Mouse (Mus musculus): ENCODE data around the gene Ctnnb1. TPM values are rescaled to one million over a fixed set of nuclear protein-coding genes. Genes with fewer than 3 reads are reported as not detected.
"Not testable (repeated sequence)": the region's sequence is repeated elsewhere in the genome, so short reads cannot be mapped to it uniquely, and the experiment has no call there.

Gene Ctnnb1
- total and polyA plus RNA-seq, 2 experiments from 2014 or later: 214 to 857 TPM

DNA sequence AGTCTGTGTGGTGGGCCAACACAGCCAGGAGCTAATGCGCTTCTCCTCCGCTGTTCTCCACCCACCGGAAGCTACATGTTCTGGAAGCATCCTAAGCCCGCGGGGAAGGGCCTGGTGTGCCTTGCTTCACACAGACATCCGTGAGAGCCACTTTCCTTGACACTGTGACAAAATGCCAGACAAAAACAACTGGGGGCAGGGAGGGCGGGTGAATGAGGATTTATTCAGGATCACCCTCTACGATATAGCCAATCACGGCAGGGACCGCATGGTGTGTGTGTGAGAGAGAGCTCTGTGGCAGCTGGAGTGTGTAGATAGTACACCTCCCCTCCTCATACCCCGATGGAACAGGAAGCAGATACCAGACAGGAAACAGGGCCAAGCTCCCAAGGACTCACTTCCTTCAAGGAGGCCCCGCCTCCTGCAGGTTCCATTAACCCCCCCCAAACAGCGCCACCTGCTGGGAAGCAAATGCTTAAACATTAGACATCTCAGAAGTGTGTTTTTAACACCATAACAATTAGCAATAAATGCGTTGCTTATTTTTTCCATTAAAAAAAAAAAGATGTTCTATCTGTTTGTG, 14.0 kb upstream of the Ctnnb1 start:
- H3K4me1 ChIP-seq (ENCODE audit: control insufficient read depth, insufficient read depth): no peaks in the 10 kb centered on the region
- no peak overlapping the region for H3K4me2 ChIP-seq (ENCODE audit: low read depth, low read length)
- H3K27me3 ChIP-seq (ENCODE audit: control insufficient read depth, insufficient read depth, low read length): no peaks in the 10 kb centered on the region
- no peaks in the 10 kb centered on the region for H3K36me3 ChIP-seq (replicated peaks; ENCODE audit: control insufficient read depth, insufficient read depth, low read length)
- H3K9me3 ChIP-seq (replicated peaks; ENCODE audit: control insufficient read depth, low read length): no peaks in the 10 kb centered on the region
- TF ChIP-seq EP300 (IDR thresholded peaks at IDR 0.05; ENCODE audit: low read depth) (no peak), CTCF (IDR thresholded peaks at IDR 0.05; ENCODE audit: low read depth) (peak; percentile 53)
- 69% methylated on average over 14 of the region's 14 CpGs for WGBS
- peak; percentile 67 for DNase-seq (ENCODE audit: low spot score)
- peak overlapping the region; percentile 73 for H3K27ac ChIP-seq (ENCODE audit: low read depth)
- no peak overlapping the region for H3K4me3 ChIP-seq (ENCODE audit: low read depth, low read length)
- ATAC-seq (ENCODE audit: insufficient read depth, low read depth): peak; percentile 86
- no peak overlapping the region for H3K9ac ChIP-seq (replicated peaks; ENCODE audit: low read depth, low read length)

GRCm38 (mm10) chr9:120917619-120918018, 11.4 kb upstream of the Ctnnb1 start:
- not testable (repeated sequence) for H3K9ac ChIP-seq (replicated peaks; ENCODE audit: low read depth, low read length); H3K27me3 ChIP-seq (ENCODE audit: control insufficient read depth, insufficient read depth, low read length); H3K4me2 ChIP-seq (ENCODE audit: low read depth, low read length)

GRCm38 (mm10) chr9:120918211-120918610, 10.8 kb upstream of the Ctnnb1 start:
- no peak for TF ChIP-seq CTCF (IDR thresholded peaks at IDR 0.05; ENCODE audit: low read depth)
- TF ChIP-seq EP300 (IDR thresholded peaks at IDR 0.05; ENCODE audit: low read depth): no peak
- H3K27ac ChIP-seq (ENCODE audit: low read depth): no peak overlapping the region
- DNase-seq (ENCODE audit: low spot score) (no peak), ATAC-seq (ENCODE audit: insufficient read depth, low read depth) (no peak)
- WGBS: 81% methylated on average over 5 of the region's 5 CpGs
- no peak overlapping the region for H3K9ac ChIP-seq (replicated peaks; ENCODE audit: low read depth, low read length)
- no peaks in the 10 kb centered on the region for H3K4me1 ChIP-seq (ENCODE audit: control insufficient read depth, insufficient read depth)
- H3K27me3 ChIP-seq (ENCODE audit: control insufficient read depth, insufficient read depth, low read length): no peaks in the 10 kb centered on the region
- H3K4me3 ChIP-seq (ENCODE audit: low read depth, low read length): no peak overlapping the region
- H3K4me2 ChIP-seq (ENCODE audit: low read depth, low read length): no peak overlapping the region
- no peaks in the 10 kb centered on the region for H3K9me3 ChIP-seq (replicated peaks; ENCODE audit: control insufficient read depth, low read length)
- no peaks in the 10 kb centered on the region for H3K36me3 ChIP-seq (replicated peaks; ENCODE audit: control insufficient read depth, insufficient read depth, low read length)

More at GRCm38 (mm10) chr9:120917619-120918018, 11.4 kb upstream of the Ctnnb1 start:
- not testable (repeated sequence) for ATAC-seq (ENCODE audit: insufficient read depth, low read depth); H3K27ac ChIP-seq (ENCODE audit: low read depth); H3K4me1 ChIP-seq (ENCODE audit: control insufficient read depth, insufficient read depth); H3K9me3 ChIP-seq (replicated peaks; ENCODE audit: control insufficient read depth, low read length); H3K4me3 ChIP-seq (ENCODE audit: low read depth, low read length); H3K36me3 ChIP-seq (replicated peaks; ENCODE audit: control insufficient read depth, insufficient read depth, low read length); DNase-seq (ENCODE audit: low spot score)
- WGBS: 95% methylated on average over 2 of the region's 2 CpGs

DNA sequence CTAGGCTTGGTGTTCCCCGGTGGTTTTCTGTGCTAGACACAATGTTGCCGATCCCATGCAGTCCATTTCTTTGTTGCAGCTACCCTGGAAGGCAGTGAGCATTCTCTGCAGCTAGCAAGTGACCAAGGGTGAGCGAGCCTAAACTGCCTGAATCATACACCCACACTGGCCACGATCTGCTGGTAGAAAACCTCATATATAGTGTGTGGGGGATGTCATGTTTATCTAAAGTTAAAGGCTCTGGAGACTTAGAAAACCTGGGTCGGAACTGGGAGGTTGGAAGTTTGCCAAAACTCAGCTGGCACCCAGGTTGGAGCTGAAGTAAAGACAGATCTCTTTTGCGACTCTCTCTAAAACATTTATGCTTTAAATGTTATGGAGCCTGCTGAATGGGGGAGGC, 10.4 kb upstream of the Ctnnb1 start:
- Histone ChIP-seq H3K4me1 (ENCODE audit: control insufficient read depth, insufficient read depth) (no peaks in the 10 kb centered on the region), H3K27ac (ENCODE audit: low read depth) (no peak overlapping the region), H3K4me3 (ENCODE audit: low read depth, low read length) (no peak overlapping the region), H3K9me3 (replicated peaks; ENCODE audit: control insufficient read depth, low read length) (no peaks in the 10 kb centered on the region), H3K9ac (replicated peaks; ENCODE audit: low read depth, low read length) (no peak overlapping the region), H3K27me3 (ENCODE audit: control insufficient read depth, insufficient read depth, low read length) (no peaks in the 10 kb centered on the region), H3K36me3 (replicated peaks; ENCODE audit: control insufficient read depth, insufficient read depth, low read length) (no peaks in the 10 kb centered on the region), H3K4me2 (ENCODE audit: low read depth, low read length) (no peak overlapping the region)
- TF ChIP-seq CTCF (IDR thresholded peaks at IDR 0.05; ENCODE audit: low read depth) (no peak), EP300 (IDR thresholded peaks at IDR 0.05; ENCODE audit: low read depth) (no peak)
- DNase-seq (ENCODE audit: low spot score) (no peak), ATAC-seq (ENCODE audit: insufficient read depth, low read depth) (no peak)
- WGBS: 28% methylated on average over 6 of the region's 6 CpGs

GRCm38 (mm10) chr9:120919130-120919529, 9.9 kb upstream of the Ctnnb1 start:
- no peak overlapping the region for H3K9ac ChIP-seq (replicated peaks; ENCODE audit: low read depth, low read length)
- 71% methylated on average over 5 of the region's 5 CpGs for WGBS
- no peak overlapping the region for H3K27ac ChIP-seq (ENCODE audit: low read depth)
- no peaks in the 10 kb centered on the region for H3K9me3 ChIP-seq (replicated peaks; ENCODE audit: control insufficient read depth, low read length)
- H3K4me1 ChIP-seq (ENCODE audit: control insufficient read depth, insufficient read depth): no peaks in the 10 kb centered on the region
- DNase-seq (ENCODE audit: low spot score) (no peak), ATAC-seq (ENCODE audit: insufficient read depth, low read depth) (no peak)
- no peak overlapping the region for H3K4me2 ChIP-seq (ENCODE audit: low read depth, low read length)
- no peaks in the 10 kb centered on the region for H3K27me3 ChIP-seq (ENCODE audit: control insufficient read depth, insufficient read depth, low read length)
- H3K36me3 ChIP-seq (replicated peaks; ENCODE audit: control insufficient read depth, insufficient read depth, low read length): no peaks in the 10 kb centered on the region
- H3K4me3 ChIP-seq (ENCODE audit: low read depth, low read length): no peak overlapping the region
- TF ChIP-seq EP300 (IDR thresholded peaks at IDR 0.05; ENCODE audit: low read depth) (no peak), CTCF (IDR thresholded peaks at IDR 0.05; ENCODE audit: low read depth) (no peak)

DNA sequence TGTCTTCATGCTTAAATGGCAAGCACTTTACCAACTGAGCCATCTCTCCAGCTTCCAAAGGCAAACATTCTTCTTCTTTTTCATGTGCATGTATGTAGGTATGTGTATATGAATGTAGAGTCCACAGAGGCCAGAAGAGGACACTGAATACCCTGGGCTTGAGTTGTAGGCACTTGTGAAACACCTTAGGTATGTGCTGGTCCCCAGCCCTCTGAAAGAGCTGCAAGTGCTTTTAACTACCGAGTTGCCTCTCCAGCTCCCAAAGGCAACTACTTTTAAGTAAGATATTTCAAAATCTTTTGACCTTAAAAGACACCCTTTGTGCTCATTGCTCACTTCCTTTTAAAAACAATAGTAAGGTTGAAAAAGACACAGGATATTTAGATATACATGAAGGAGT, 2.9 kb upstream of the Ctnnb1 start:
- ATAC-seq (ENCODE audit: insufficient read depth, low read depth): no peak
- Histone ChIP-seq H3K4me2 (ENCODE audit: low read depth, low read length) (no peak overlapping the region), H3K36me3 (replicated peaks; ENCODE audit: control insufficient read depth, insufficient read depth, low read length) (no peaks in the 10 kb centered on the region), H3K4me3 (ENCODE audit: low read depth, low read length) (no peak overlapping the region), H3K4me1 (ENCODE audit: control insufficient read depth, insufficient read depth) (no peaks in the 10 kb centered on the region), H3K9ac (replicated peaks; ENCODE audit: low read depth, low read length) (no peak overlapping the region), H3K9me3 (replicated peaks; ENCODE audit: control insufficient read depth, low read length) (no peaks in the 10 kb centered on the region), H3K27ac (ENCODE audit: low read depth) (no peak overlapping the region), H3K27me3 (ENCODE audit: control insufficient read depth, insufficient read depth, low read length) (no peaks in the 10 kb centered on the region)
- WGBS: 34% methylated on average over 1 of the region's 1 CpGs
- DNase-seq (ENCODE audit: low spot score): no peak
- TF ChIP-seq EP300 (IDR thresholded peaks at IDR 0.05; ENCODE audit: low read depth) (no peak), CTCF (IDR thresholded peaks at IDR 0.05; ENCODE audit: low read depth) (no peak)

All from heart, postnatal 0 days (tissue).